Mouse (Mus musculus) left cerebral cortex, postnatal 10 days (tissue): Measurements from ENCODE around the gene Fbxl13. TPM values are rescaled to one million over a fixed set of nuclear protein-coding genes. Genes with fewer than 3 reads are reported as not detected.
A peak's percentile ranks its signal among the peaks of the same experiment; 100 is the strongest.

ENCODE experiments used
- DNase-seq, 2 experiments: peaks; one replicate each; pipeline ENCODE4 v3.0.0; 2021 to 2022; ENCODE audit warnings: low spot score in 2 of 2, mixed read lengths in 1 of 2; ENCODE audit errors: extremely low spot score in 1 of 2
- intact Hi-C: fragments of 180-260 bp; cut with DNase I; formaldehyde crosslinking; loops from one replicate; pipeline ENCODE4 v1.15.1; 2025
- total RNA-seq, 2 experiments: library from RNA; stranded (reverse); gene quantifications; 2 replicates each; pipeline ENCODE4 v1.2.3; 2021

Gene Fbxl13
- under 1 TPM; 0.24 to 0.36 TPM for total RNA-seq

GRCm38 (mm10) chr5:21645439-21646132 lies at the start of gene Fbxl13, which contains the start of gene Armc10:
Fbxl13 (minus strand) TSS chr5:21645634.
Armc10 (plus strand) TSS chr5:21645813.
- intact Hi-C loops = no loop called here
- DNase-seq = peak; percentile 90 to 92

- intact Hi-C loops = no loop called here
- no peak for DNase-seq
Observed at GRCm38 (mm10) chr5:21694854-21695490, 49.5 kb upstream of the Fbxl13 start.

GRCm38 (mm10) chr5:21693372-21693870 lies 48.0 kb upstream of the Fbxl13 start:
- DNase-seq = no peak
- intact Hi-C loops = no loop called here

- no peak for DNase-seq
- intact Hi-C loops = no loop called here
Observed at GRCm38 (mm10) chr5:21692230-21692629, 46.8 kb upstream of the Fbxl13 start.

GRCm38 (mm10) chr5:21687042-21687441 lies 41.6 kb upstream of the Fbxl13 start:
- intact Hi-C loops = no loop called here
- no peak for DNase-seq

- intact Hi-C loops = no loop called here
- DNase-seq = no peak
Observed at GRCm38 (mm10) chr5:21685001-21685400, 39.6 kb upstream of the Fbxl13 start.

GRCm38 (mm10) chr5:21683811-21684210 lies 38.4 kb upstream of the Fbxl13 start:
- DNase-seq = no peak

GRCm38 (mm10) chr5:21680940-21681339 lies 35.5 kb upstream of the Fbxl13 start:
- no peak for DNase-seq
- intact Hi-C loops = no loop called here

More at GRCm38 (mm10) chr5:21683811-21684210, 38.4 kb upstream of the Fbxl13 start:
- intact Hi-C loops = no loop called here

GRCm38 (mm10) chr5:21680029-21680428 lies 34.6 kb upstream of the Fbxl13 start:
- intact Hi-C loops = no loop called here

GRCm38 (mm10) chr5:21678363-21678762 lies 32.9 kb upstream of the Fbxl13 start:
- no peak for DNase-seq
- intact Hi-C loops = no loop called here

More at GRCm38 (mm10) chr5:21680029-21680428, 34.6 kb upstream of the Fbxl13 start:
- no peak for DNase-seq

- peak in 1 of 2 experiments; percentile 75 for DNase-seq
- intact Hi-C loops = no loop called here
Observed at GRCm38 (mm10) chr5:21677939-21678338, 32.5 kb upstream of the Fbxl13 start.

GRCm38 (mm10) chr5:21675494-21675893 lies 30.1 kb upstream of the Fbxl13 start:
- intact Hi-C loops = no loop called here

GRCm38 (mm10) chr5:21675019-21675418 lies 29.6 kb upstream of the Fbxl13 start:
- no peak for DNase-seq
- intact Hi-C loops = no loop called here

More at GRCm38 (mm10) chr5:21675494-21675893, 30.1 kb upstream of the Fbxl13 start:
- no peak for DNase-seq

- no peak for DNase-seq
- intact Hi-C loops = no loop called here
Observed at GRCm38 (mm10) chr5:21673742-21674141, 28.3 kb upstream of the Fbxl13 start.

- intact Hi-C loops = no loop called here
Observed at GRCm38 (mm10) chr5:21672812-21673635, 27.6 kb upstream of the Fbxl13 start.

GRCm38 (mm10) chr5:21669307-21669706 lies 23.9 kb upstream of the Fbxl13 start:
- intact Hi-C loops = no loop called here

More at GRCm38 (mm10) chr5:21672812-21673635, 27.6 kb upstream of the Fbxl13 start:
- DNase-seq = peak in 1 of 2 experiments; percentile 42

GRCm38 (mm10) chr5:21667191-21668137 lies 22.0 kb upstream of the Fbxl13 start:
- no peak for DNase-seq
- intact Hi-C loops = no loop called here

More at GRCm38 (mm10) chr5:21669307-21669706, 23.9 kb upstream of the Fbxl13 start:
- no peak for DNase-seq

- intact Hi-C loops = no loop called here
- no peak for DNase-seq
Observed at GRCm38 (mm10) chr5:21663081-21663480, 17.6 kb upstream of the Fbxl13 start.
